Mouse (Mus musculus) stomach, postnatal 0 days (tissue): ENCODE measurements at regions not wholly inside any gene's neighbourhood (a gene's known extent, or its start where the extent isn't known, plus 50 kb on each side); places are given as distances from the start of the nearest gene placed in this dataset.

Experiments
- CTCF ChIP-seq: IDR thresholded peaks from 2 replicates; pipeline ENCODE4 v1.5.1; 2016; ENCODE audit warnings: antibody characterized with exemption, low read depth, mild to moderate bottlenecking, moderate library complexity
- EP300 ChIP-seq: optimal IDR thresholded peaks from 2 replicates; pipeline ENCODE3; 2016; ENCODE audit warnings: antibody characterized with exemption

DNA sequence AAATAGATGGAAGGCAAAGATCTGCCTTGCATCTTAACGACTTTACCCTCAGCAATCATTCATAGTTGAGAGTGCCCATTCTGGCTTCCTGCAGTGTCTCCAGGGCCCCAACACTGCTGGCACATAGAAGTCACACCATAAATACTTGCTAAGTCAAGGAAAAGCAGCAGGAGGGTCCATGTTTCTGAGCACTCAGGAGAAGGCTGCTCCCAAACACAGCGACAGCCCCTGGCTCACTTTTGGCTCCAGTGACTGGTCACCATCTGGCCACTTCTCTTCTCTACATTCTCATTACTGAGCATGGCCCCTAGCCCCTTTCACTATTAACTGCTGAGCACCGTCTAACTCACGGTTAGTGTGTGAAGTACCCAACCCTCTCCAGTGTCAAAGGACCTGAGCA, 265.3 kb upstream of the Gm6657 start:
- no peak for TF ChIP-seq EP300
- no peak for TF ChIP-seq CTCF
